Mouse (Mus musculus): Measurements from ENCODE around the gene Anks1b. TPM values are rescaled to one million over a fixed set of nuclear protein-coding genes. Genes with fewer than 3 reads are reported as not detected.

The Anks1b gene
- total and polyA plus RNA-seq, 3 experiments = not detected

GRCm38 (mm10) chr10:90770403-90770955 is 897.2 kb downstream of the Anks1b start:
- Histone ChIP-seq H3K27ac (ENCODE audit: control insufficient read depth, low read depth, low read length) (no peak overlapping the region), H3K27me3 (ENCODE audit: control insufficient read depth in 1 of 2, insufficient read depth in 2 of 2, low read length in 2 of 2) (no peaks in the 10 kb centered on the region), H3K4me1 (ENCODE audit: control insufficient read depth in 1 of 2, insufficient read depth in 2 of 2, low read length in 2 of 2) (no peaks in the 10 kb centered on the region), H3K9me3 (replicated peaks; ENCODE audit: insufficient read depth, low read length) (no peaks in the 10 kb centered on the region), H3K9ac (ENCODE audit: control insufficient read depth, low read depth, low read length, poor library complexity, severe bottlenecking) (no peak overlapping the region), H3K79me2 (ENCODE audit: control insufficient read depth, insufficient read depth, low read length, poor library complexity) (no peaks in the 10 kb centered on the region), H3K36me3 (ENCODE audit: control insufficient read depth in 1 of 2, insufficient read depth in 2 of 2, low read length in 2 of 2) (no peaks in the 10 kb centered on the region), H3K4me3 (ENCODE audit: control insufficient read depth in 1 of 2, insufficient read depth in 1 of 2, low read depth in 2 of 2, low read length in 2 of 2) (no peak overlapping the region)
- no peak for DNase-seq (ENCODE audit: low read depth, low spot score)
- no peak for TF ChIP-seq GATA1 (IDR thresholded peaks at IDR 0.05; ENCODE audit: low read depth, low read length)
- TF ChIP-seq TCF12 (IDR thresholded peaks at IDR 0.05; ENCODE audit: low read depth, low read length) = no peak
- no peak for TF ChIP-seq EP300 (IDR thresholded peaks at IDR 0.05; ENCODE audit: low read depth in 1 of 2, low read length in 2 of 2)
- TF ChIP-seq ZNF384 (IDR thresholded peaks at IDR 0.05; ENCODE audit: low read depth, low read length) = no peak
- TF ChIP-seq KAT2A (conservative IDR thresholded peaks at IDR 0.05; ENCODE audit: low read depth, low read length) = no peak
- no peak for TF ChIP-seq POLR2AphosphoS5 (IDR thresholded peaks at IDR 0.05; ENCODE audit: borderline replicate concordance, low read depth, low read length)
- TF ChIP-seq GABPA (IDR thresholded peaks at IDR 0.05; ENCODE audit: low read depth, low read length) = no peak

GRCm38 (mm10) chr10:90771046-90771445 is 897.7 kb downstream of the Anks1b start:
- H3K4me1 ChIP-seq (ENCODE audit: control insufficient read depth in 1 of 2, insufficient read depth in 2 of 2, low read length in 2 of 2) = no peaks in the 10 kb centered on the region
- H3K79me2 ChIP-seq (ENCODE audit: control insufficient read depth, insufficient read depth, low read length, poor library complexity) = no peaks in the 10 kb centered on the region
- TF ChIP-seq CHD1 (IDR thresholded peaks at IDR 0.05; ENCODE audit: low read depth, low read length) = no peak
- TF ChIP-seq EP300 (IDR thresholded peaks at IDR 0.05; ENCODE audit: low read depth in 1 of 2, low read length in 2 of 2) = no peak
- no peak for TF ChIP-seq MAFK (IDR thresholded peaks at IDR 0.05; ENCODE audit: borderline replicate concordance, low read depth, low read length)
- no peak for TF ChIP-seq ZKSCAN1 (IDR thresholded peaks at IDR 0.05; ENCODE audit: low read depth, low read length)
- TF ChIP-seq ZNF384 (IDR thresholded peaks at IDR 0.05; ENCODE audit: low read depth, low read length) = no peak
- H3K27me3 ChIP-seq (ENCODE audit: control insufficient read depth in 1 of 2, insufficient read depth in 2 of 2, low read length in 2 of 2) = no peaks in the 10 kb centered on the region
- DNase-seq (ENCODE audit: low read depth, low spot score) = no peak
- H3K9ac ChIP-seq (ENCODE audit: control insufficient read depth, low read depth, low read length, poor library complexity, severe bottlenecking) = no peak overlapping the region
- no peak overlapping the region for H3K4me3 ChIP-seq (ENCODE audit: control insufficient read depth in 1 of 2, insufficient read depth in 1 of 2, low read depth in 2 of 2, low read length in 2 of 2)
- H3K36me3 ChIP-seq (ENCODE audit: control insufficient read depth in 1 of 2, insufficient read depth in 2 of 2, low read length in 2 of 2) = no peaks in the 10 kb centered on the region
- H3K9me3 ChIP-seq (replicated peaks; ENCODE audit: insufficient read depth, low read length) = no peaks in the 10 kb centered on the region
- H3K27ac ChIP-seq (ENCODE audit: control insufficient read depth, low read depth, low read length) = no peak overlapping the region

- no peaks in the 10 kb centered on the region for H3K4me1 ChIP-seq (ENCODE audit: control insufficient read depth in 1 of 2, insufficient read depth in 2 of 2, low read length in 2 of 2)
- no peak for DNase-seq (ENCODE audit: low read depth, low spot score)
- H3K9me3 ChIP-seq (replicated peaks; ENCODE audit: insufficient read depth, low read length) = no peaks in the 10 kb centered on the region
- no peaks in the 10 kb centered on the region for H3K27me3 ChIP-seq (ENCODE audit: control insufficient read depth in 1 of 2, insufficient read depth in 2 of 2, low read length in 2 of 2)
- H3K79me2 ChIP-seq (ENCODE audit: control insufficient read depth, insufficient read depth, low read length, poor library complexity) = no peaks in the 10 kb centered on the region
- no peak overlapping the region for H3K27ac ChIP-seq (ENCODE audit: control insufficient read depth, low read depth, low read length)
- no peak overlapping the region for H3K4me3 ChIP-seq (ENCODE audit: control insufficient read depth in 1 of 2, insufficient read depth in 1 of 2, low read depth in 2 of 2, low read length in 2 of 2)
- H3K9ac ChIP-seq (ENCODE audit: control insufficient read depth, low read depth, low read length, poor library complexity, severe bottlenecking) = no peak overlapping the region
- H3K36me3 ChIP-seq (ENCODE audit: control insufficient read depth in 1 of 2, insufficient read depth in 2 of 2, low read length in 2 of 2) = no peaks in the 10 kb centered on the region
- TF ChIP-seq ZMIZ1 (IDR thresholded peaks at IDR 0.05; ENCODE audit: low read depth, low read length) = no peak
- TF ChIP-seq ZC3H11A (IDR thresholded peaks at IDR 0.05; ENCODE audit: low read depth, low read length) = no peak
- TF ChIP-seq NELFE (IDR thresholded peaks at IDR 0.05; ENCODE audit: low read depth, low read length) = no peak
- TF ChIP-seq POLR2A (IDR thresholded peaks at IDR 0.05; ENCODE audit: control insufficient read depth in 1 of 2, insufficient read depth in 1 of 2, low read depth in 1 of 2, low read length in 2 of 2, poor library complexity in 1 of 2) = no peak
- no peak for TF ChIP-seq CHD1 (IDR thresholded peaks at IDR 0.05; ENCODE audit: low read depth, low read length)
- no peak for TF ChIP-seq SIN3A (IDR thresholded peaks at IDR 0.05; ENCODE audit: low read length)
- no peak for TF ChIP-seq TAL1 (IDR thresholded peaks at IDR 0.05; ENCODE audit: low read length)
- TF ChIP-seq NRF1 (IDR thresholded peaks at IDR 0.05; ENCODE audit: insufficient read depth, low read depth, low read length, poor library complexity, severe bottlenecking) = no peak
- no peak for TF ChIP-seq CHD2 (IDR thresholded peaks at IDR 0.05; ENCODE audit: low read length)
- TF ChIP-seq ELF1 (IDR thresholded peaks at IDR 0.05; ENCODE audit: low read depth, low read length) = no peak
- TF ChIP-seq CTCF (IDR thresholded peaks at IDR 0.05 in 2 of 3, conservative IDR thresholded peaks at IDR 0.05 in 1 of 3; ENCODE audit: control insufficient read depth in 1 of 3, insufficient read depth in 1 of 3, low read depth in 2 of 3, low read length in 3 of 3, poor library complexity in 1 of 3, severe bottlenecking in 1 of 3) = no peak
- TF ChIP-seq ETS1 (IDR thresholded peaks at IDR 0.05; ENCODE audit: low read depth, low read length) = no peak
- TF ChIP-seq TCF12 (IDR thresholded peaks at IDR 0.05; ENCODE audit: low read depth, low read length) = no peak
- no peak for TF ChIP-seq MAFK (IDR thresholded peaks at IDR 0.05; ENCODE audit: borderline replicate concordance, low read depth, low read length)
- TF ChIP-seq ZKSCAN1 (IDR thresholded peaks at IDR 0.05; ENCODE audit: low read depth, low read length) = no peak
- TF ChIP-seq JUND (IDR thresholded peaks at IDR 0.05; ENCODE audit: low read depth, low read length) = no peak
- no peak for TF ChIP-seq RAD21 (IDR thresholded peaks at IDR 0.05; ENCODE audit: low read depth, low read length)
- no peak for TF ChIP-seq E2F4 (IDR thresholded peaks at IDR 0.05; ENCODE audit: borderline replicate concordance, low read depth, low read length)
Measured at GRCm38 (mm10) chr10:90771471-90772226, 898.3 kb downstream of the Anks1b start.
